Mouse (Mus musculus) gastrocnemius, postnatal 14 days (tissue): ENCODE data around the gene Dkc1. TPM values are rescaled to one million over a fixed set of nuclear protein-coding genes. Genes with fewer than 3 reads are reported as not detected.
A peak's percentile ranks its signal among the peaks of the same experiment; 100 is the strongest.

Experiments
- DNase-seq: peaks from one replicate; pipeline ENCODE4 v3.0.0; 2021; ENCODE audit warnings: mixed read lengths
- intact Hi-C: fragments of 180-260 bp; cut with DNase I; formaldehyde crosslinking; loops from one replicate; pipeline ENCODE4 v1.15.1; 2025; ENCODE audit warnings: low total_unique reads
- long read RNA-seq, 2 experiments: library from polyadenylated mRNA; stranded (forward); transcript quantifications; one replicate each; pipeline ENCODE4 v2.0.0; 2021
- total RNA-seq, 2 experiments: library from RNA; stranded (reverse); gene quantifications; 2 replicates each; pipeline ENCODE4 v1.2.3; 2021

Gene Dkc1
- 10 to 100 TPM; 25.4 to 31.2 TPM for total RNA-seq
- long read RNA-seq, experiment 1, transcript Dkc1-201 (15 exons, 2,804 nt), result major isoform, 20 of 34 reads
- long read RNA-seq, experiment 1, partial matches to known transcripts, result 4 of 34 reads
- long read RNA-seq, experiment 1, other reads (novel, unspliced or antisense), result 9 of 34 reads
- long read RNA-seq, experiment 2, transcript Dkc1-201 (15 exons, 2,804 nt), result major isoform, 25 of 34 reads
- long read RNA-seq, experiment 2, partial matches to known transcripts, result 2 of 34 reads
- long read RNA-seq, experiment 2, other reads (novel, unspliced or antisense), result 7 of 34 reads

GRCm38 (mm10) chrX:75095369-75096162 is at the start of gene Dkc1:
Dkc1 (plus strand) TSS chrX:75095854.
- peak; percentile 92 for DNase-seq
- intact Hi-C loops, result no loop called here

GRCm38 (mm10) chrX:75045931-75046330 is 49.7 kb upstream of the Dkc1 start:
- DNase-seq, result no peak
- intact Hi-C loops, result no loop called here

- intact Hi-C loops, result no loop called here
- DNase-seq, result peak; percentile 23
These were observed 48.6 kb upstream of the Dkc1 start for GRCm38 (mm10) chrX:75046921-75047635.

GRCm38 (mm10) chrX:75056120-75056775 is 39.4 kb upstream of the Dkc1 start:
- DNase-seq, result no peak
- intact Hi-C loops, result no loop called here

- intact Hi-C loops, result no loop called here
These were observed 13.3 kb upstream of the Dkc1 start for GRCm38 (mm10) chrX:75082351-75082750.

GRCm38 (mm10) chrX:75083982-75084773 is 11.5 kb upstream of the Dkc1 start:
- intact Hi-C loops, result no loop called here

More at GRCm38 (mm10) chrX:75082351-75082750, 13.3 kb upstream of the Dkc1 start:
- no peak for DNase-seq

GRCm38 (mm10) chrX:75084774-75085508 is 10.7 kb upstream of the Dkc1 start, which contains the start of gene Gab3:
Gab3 (minus strand) TSS chrX:75085458.
- intact Hi-C loops, result no loop called here
- DNase-seq, result peak; percentile 53

More at GRCm38 (mm10) chrX:75083982-75084773, 11.5 kb upstream of the Dkc1 start:
- no peak for DNase-seq

GRCm38 (mm10) chrX:75085654-75086053 is 10.0 kb upstream of the Dkc1 start:
- intact Hi-C loops, result no loop called here
- no peak for DNase-seq

- intact Hi-C loops, result no loop called here
- no peak for DNase-seq
These were observed 613 bp downstream of the Dkc1 start for GRCm38 (mm10) chrX:75096163-75096770.

GRCm38 (mm10) chrX:75098799-75099198 is 3.1 kb downstream of the Dkc1 start:
- no peak for DNase-seq
- intact Hi-C loops, result no loop called here

GRCm38 (mm10) chrX:75102293-75102692 is 6.6 kb downstream of the Dkc1 start:
- intact Hi-C loops, result no loop called here
- no peak for DNase-seq

- DNase-seq, result no peak
- intact Hi-C loops, result no loop called here
These were observed 19.9 kb downstream of the Dkc1 start for GRCm38 (mm10) chrX:75115550-75115949.

- intact Hi-C loops, result no loop called here
- no peak for DNase-seq
These were observed 30.0 kb downstream of the Dkc1 start for GRCm38 (mm10) chrX:75125606-75126005.

- DNase-seq, result no peak
- intact Hi-C loops, result no loop called here
These were observed 31.2 kb downstream of the Dkc1 start for GRCm38 (mm10) chrX:75126893-75127292.

- DNase-seq, result no peak
- intact Hi-C loops, result no loop called here
These were observed 32.8 kb downstream of the Dkc1 start for GRCm38 (mm10) chrX:75128333-75128980.

- DNase-seq, result no peak
- intact Hi-C loops, result no loop called here
These were observed 33.8 kb downstream of the Dkc1 start for GRCm38 (mm10) chrX:75129474-75129873.

- intact Hi-C loops, result no loop called here
- DNase-seq, result peak; percentile 81
These were observed 35.0 kb downstream of the Dkc1 start, which contains the start of gene Mpp1 for GRCm38 (mm10) chrX:75130467-75131160. Mpp1 (minus strand) TSS chrX:75131016.
